Mouse (Mus musculus): ENCODE data around the gene Pdk3. TPM values are rescaled to one million over a fixed set of nuclear protein-coding genes. Genes with fewer than 3 reads are reported as not detected.

Gene Pdk3
- polyA plus RNA-seq, 1 experiment from 2014 or later = 87.2 TPM

DNA sequence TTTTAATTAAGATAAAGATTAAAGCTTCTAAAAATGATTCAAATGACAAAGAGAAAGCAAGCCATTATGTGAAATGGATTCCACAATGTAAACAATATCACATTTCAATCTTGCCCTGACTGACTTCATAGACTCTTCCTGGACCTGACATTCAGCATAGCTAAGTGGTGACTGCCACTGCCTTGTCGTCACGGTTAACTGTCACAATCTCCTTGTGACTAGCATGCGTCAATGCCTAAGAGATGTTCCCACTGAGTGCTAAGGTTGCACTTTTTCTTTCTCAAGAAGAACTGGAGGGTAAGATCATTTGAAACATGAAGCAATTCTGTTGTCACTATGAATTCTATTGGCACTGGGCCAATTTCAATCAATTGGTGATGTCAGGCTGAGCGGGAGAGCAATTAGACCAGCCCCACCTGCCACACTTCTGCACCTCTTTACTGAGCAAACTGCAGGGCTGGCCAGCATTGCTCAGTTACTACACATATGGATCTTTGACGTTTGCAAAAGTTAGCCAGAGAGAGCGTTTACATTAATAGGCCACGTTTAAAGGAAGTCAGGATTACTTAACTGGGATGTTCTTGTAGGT lies 75.0 kb downstream of the Pdk3 start:
- H3K4me1 ChIP-seq = peaks cover 4% of the 10 kb centered on the region; the same call in 1 of the 2 replicates
- DNase-seq (ENCODE audit: low spot score) = no peak
- whole genome bisulfite sequencing = 83% methylated on average over 7 of the region's 7 CpGs

DNA sequence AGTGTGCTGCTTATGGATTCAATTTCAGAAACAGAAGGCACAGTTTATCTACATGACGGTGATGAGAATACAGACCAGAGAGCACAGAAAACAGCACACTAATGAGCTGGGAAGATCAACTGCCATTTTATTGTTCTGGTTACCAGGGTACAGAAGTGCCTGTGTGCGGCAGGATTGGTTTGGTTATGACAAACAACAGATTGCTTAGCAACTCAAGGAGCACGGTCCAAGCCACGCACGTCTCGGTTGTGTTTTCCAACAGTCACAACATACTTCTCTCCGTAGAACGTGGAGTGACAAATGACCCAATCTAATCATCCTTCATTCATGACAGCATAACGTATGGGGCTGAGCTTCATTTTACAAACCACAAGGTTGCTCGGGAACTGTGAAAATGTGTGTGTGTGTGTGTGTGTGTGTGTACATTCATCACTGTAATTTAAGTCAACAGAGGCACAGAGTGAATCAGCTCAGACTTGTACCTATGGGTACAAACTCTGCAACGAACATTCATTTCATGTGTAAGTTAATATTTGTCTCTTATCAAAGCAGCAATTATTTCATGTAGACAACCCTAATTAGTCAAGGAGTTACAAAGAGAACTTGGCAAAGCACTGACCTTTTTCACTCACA lies 76.7 kb downstream of the Pdk3 start:
- H3K27ac ChIP-seq = no peak overlapping the region
- H3K4me3 ChIP-seq = no peak overlapping the region
- H3K27me3 ChIP-seq (ENCODE audit: low read depth, poor library complexity, severe bottlenecking) = peaks cover 37% of the 10 kb centered on the region
- no peaks in the 10 kb centered on the region for H3K9me3 ChIP-seq (replicated peaks)
- H3K4me1 ChIP-seq = peaks cover 7% of the 10 kb centered on the region; the same call in 1 of the 2 replicates
- no peak for DNase-seq (ENCODE audit: low spot score)
- 58% methylated on average over 11 of the region's 11 CpGs for WGBS
- no peaks in the 10 kb centered on the region for H3K36me3 ChIP-seq

More for the DNA sequence above, 75.0 kb downstream of the Pdk3 start:
- Histone ChIP-seq H3K9me3 (replicated peaks) (no peaks in the 10 kb centered on the region), H3K4me3 (no peak overlapping the region), H3K27ac (no peak overlapping the region), H3K36me3 (no peaks in the 10 kb centered on the region), H3K27me3 (ENCODE audit: low read depth, poor library complexity, severe bottlenecking) (peaks cover 49% of the 10 kb centered on the region)

DNA sequence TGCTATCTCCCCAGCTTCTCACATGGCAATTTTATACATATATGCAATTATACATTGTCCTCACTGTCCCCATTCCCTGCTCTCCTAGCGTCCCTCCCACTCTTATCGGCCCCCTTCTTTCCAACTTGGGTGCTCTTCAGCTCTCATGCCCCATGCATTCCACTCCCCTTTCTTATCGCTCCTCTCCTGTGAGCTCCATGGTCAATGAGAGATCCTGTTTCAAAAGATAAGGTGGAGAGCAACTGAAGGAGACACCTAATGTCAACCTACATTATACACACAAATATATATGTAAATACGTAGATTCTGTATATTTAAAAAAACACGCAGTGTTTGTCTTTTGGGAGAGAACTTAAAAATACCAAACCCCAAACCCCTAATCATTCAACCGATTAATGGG lies 81.4 kb downstream of the Pdk3 start:
- Histone ChIP-seq H3K4me3 (no peak overlapping the region), H3K27ac (no peak overlapping the region), H3K27me3 (ENCODE audit: low read depth, poor library complexity, severe bottlenecking) (peaks cover 43% of the 10 kb centered on the region), H3K9me3 (replicated peaks) (no peaks in the 10 kb centered on the region), H3K36me3 (no peaks in the 10 kb centered on the region), H3K4me1 (peaks cover 7% of the 10 kb centered on the region; the same call in 1 of the 2 replicates)
- 94% methylated on average over 6 of the region's 6 CpGs for WGBS
- no peak for DNase-seq (ENCODE audit: low spot score)

DNA sequence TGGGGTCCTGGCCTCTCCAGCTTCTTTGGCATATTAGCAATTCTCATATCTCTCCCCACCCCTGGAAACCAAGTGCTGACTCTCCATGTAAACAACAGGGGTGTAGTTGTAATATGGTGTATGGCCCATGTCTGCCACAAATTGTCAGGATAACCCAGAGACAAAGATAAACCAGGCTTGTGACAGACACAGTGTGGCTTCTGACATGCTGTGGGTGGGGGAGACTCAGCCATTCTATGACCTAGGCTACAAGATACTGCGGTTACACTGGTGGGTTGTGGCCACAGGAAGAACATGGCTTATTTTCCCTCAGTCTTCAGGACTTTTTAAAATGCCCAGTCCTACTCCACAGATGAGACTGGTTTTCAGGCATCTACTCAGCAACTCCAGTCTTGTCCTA lies 82.8 kb downstream of the Pdk3 start:
- DNase-seq (ENCODE audit: low spot score) = no peak
- Histone ChIP-seq H3K27ac (no peak overlapping the region), H3K36me3 (no peaks in the 10 kb centered on the region), H3K4me1 (0 out of 2 replicates have a peak, but pooled peaks cover 3% of the 10 kb centered on the region), H3K27me3 (ENCODE audit: low read depth, poor library complexity, severe bottlenecking) (peaks cover 49% of the 10 kb centered on the region), H3K9me3 (replicated peaks) (no peaks in the 10 kb centered on the region), H3K4me3 (no peak overlapping the region)
- WGBS = 100% methylated on average over 1 of the region's 1 CpGs

DNA sequence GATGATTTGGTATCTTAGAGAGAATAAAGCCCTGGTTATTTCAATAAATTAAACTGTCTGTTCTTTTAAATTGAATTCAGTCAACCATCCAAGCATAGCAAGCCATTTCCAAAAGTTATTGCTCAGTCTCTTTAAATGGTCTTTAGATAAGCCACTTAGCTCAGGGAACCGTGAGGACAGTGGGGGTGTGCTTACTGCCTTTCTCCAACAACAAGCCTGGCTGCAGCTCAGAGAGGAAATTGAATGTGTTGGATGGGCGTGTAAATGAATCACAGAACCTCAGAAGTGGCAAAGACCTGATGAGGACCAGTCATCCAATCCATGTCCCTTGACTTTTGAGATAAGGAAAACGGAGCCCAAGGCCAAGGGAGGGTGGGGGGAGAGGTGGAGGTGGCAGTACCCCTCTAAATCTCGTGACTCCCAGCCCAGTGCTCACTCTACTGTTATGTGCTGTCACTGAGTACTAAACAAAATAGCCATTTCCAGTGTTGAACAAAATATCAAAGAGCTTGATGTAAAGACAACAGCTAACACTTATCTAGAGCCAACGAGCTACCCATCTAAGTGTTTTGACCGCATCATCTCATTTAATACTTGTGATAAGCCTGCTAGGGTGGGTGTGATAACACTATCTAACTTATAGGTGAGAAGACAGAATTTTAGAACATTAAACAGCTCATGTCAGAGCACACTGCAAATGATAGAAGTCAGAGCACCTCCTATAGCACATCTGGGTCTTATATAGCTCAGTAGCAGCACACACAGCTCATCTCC lies 98.8 kb downstream of the Pdk3 start:
- Histone ChIP-seq H3K36me3 (no peaks in the 10 kb centered on the region), H3K4me1 (no peaks in the 10 kb centered on the region), H3K4me3 (no peak overlapping the region), H3K27ac (no peak overlapping the region), H3K9me3 (replicated peaks) (no peaks in the 10 kb centered on the region), H3K27me3 (ENCODE audit: low read depth, poor library complexity, severe bottlenecking) (peaks cover 10% of the 10 kb centered on the region; the same call in 1 of the 2 replicates)
- no peak for DNase-seq (ENCODE audit: low spot score)
- 67% methylated on average over 6 of the region's 6 CpGs for WGBS

DNA sequence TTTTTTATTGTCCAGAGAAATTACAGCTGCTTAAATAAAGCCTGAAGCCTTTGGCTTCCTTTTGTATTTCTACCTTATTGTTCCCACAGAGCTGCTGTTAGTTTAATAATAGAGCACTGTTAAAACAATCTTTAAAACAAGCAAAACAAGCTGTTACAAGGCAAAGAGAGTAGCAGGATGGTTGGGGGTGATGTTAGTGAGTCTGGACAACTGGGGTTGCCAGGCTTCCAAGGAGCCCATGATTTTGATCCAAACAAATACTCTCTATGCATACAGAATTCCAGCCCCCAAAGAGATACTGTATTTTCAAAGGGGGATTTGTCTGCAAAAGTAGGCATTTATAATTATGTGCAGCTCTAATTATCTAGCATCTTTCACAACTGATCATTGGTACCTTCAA lies 99.6 kb downstream of the Pdk3 start:
- no peaks in the 10 kb centered on the region for H3K36me3 ChIP-seq
- H3K4me3 ChIP-seq = no peak overlapping the region
- H3K4me1 ChIP-seq = no peaks in the 10 kb centered on the region
- no peak for DNase-seq (ENCODE audit: low spot score)
- no peak overlapping the region for H3K27ac ChIP-seq
- H3K27me3 ChIP-seq (ENCODE audit: low read depth, poor library complexity, severe bottlenecking) = peaks cover 7% of the 10 kb centered on the region; the same call in 1 of the 2 replicates
- no peaks in the 10 kb centered on the region for H3K9me3 ChIP-seq (replicated peaks)

DNA sequence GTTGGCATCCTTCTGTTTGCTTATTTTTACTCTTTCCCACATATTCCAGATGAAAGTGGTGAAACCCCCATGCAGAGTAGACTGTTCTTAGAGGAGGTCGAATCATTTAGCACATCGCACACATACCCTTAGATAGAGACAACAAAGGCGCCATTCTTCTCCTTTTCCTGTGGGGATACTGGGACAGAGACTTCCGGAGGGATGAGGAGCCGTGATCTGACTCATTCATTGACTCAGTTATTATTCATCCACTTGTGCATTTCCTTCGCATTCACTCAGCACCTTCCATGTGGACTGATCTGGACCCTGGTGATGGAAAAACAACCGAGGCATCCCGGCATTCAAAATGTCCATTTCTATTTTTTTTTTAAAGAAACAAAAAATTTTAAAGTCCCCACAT lies 101.1 kb downstream of the Pdk3 start:
- H3K27ac ChIP-seq = no peak overlapping the region
- 91% methylated on average over 8 of the region's 8 CpGs for WGBS
- DNase-seq (ENCODE audit: low spot score) = no peak
- no peak overlapping the region for H3K4me3 ChIP-seq
- no peaks in the 10 kb centered on the region for H3K9me3 ChIP-seq (replicated peaks)
- H3K27me3 ChIP-seq (ENCODE audit: low read depth, poor library complexity, severe bottlenecking) = peaks cover 7% of the 10 kb centered on the region; the same call in 1 of the 2 replicates
- H3K36me3 ChIP-seq = no peaks in the 10 kb centered on the region
- no peaks in the 10 kb centered on the region for H3K4me1 ChIP-seq

DNA sequence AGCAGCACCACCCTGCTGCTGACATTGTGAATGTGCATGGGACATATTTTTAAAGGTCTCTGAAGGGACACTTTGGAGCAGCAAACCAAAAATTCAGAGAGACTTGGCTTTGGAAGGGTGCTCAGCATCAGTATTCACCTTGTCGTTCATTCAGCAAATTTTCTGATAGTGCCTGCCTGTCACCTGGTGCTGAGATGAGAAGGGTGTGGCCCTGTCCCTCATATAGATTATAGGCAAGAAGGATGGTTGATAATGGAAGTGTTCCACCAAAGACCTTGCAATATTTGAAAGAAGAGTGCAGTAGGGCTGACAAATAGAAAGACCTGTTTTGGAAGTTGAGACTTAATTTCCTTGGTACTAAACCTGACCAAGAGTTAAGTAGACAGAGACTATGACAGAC lies 102.5 kb downstream of the Pdk3 start:
- H3K4me3 ChIP-seq = no peak overlapping the region
- H3K4me1 ChIP-seq = no peaks in the 10 kb centered on the region
- peaks cover 7% of the 10 kb centered on the region; the same call in 1 of the 2 replicates for H3K27me3 ChIP-seq (ENCODE audit: low read depth, poor library complexity, severe bottlenecking)
- no peaks in the 10 kb centered on the region for H3K36me3 ChIP-seq
- no peaks in the 10 kb centered on the region for H3K9me3 ChIP-seq (replicated peaks)
- WGBS = 83% methylated on average over 1 of the region's 1 CpGs
- DNase-seq (ENCODE audit: low spot score) = no peak
- no peak overlapping the region for H3K27ac ChIP-seq

Other genes starting within 250 kb of the Pdk3 start
- 33.3 and 41.2 TPM in 2 replicates for gene Pola1, start 200.0 kb downstream of the Pdk3 start, polyA plus RNA-seq (2016; fragmentation: Nextera tagmentation; extraction: Ambion mirVana)
- gene Pcyt1b, start 177.3 kb downstream of the Pdk3 start, polyA plus RNA-seq (2016; fragmentation: Nextera tagmentation; extraction: Ambion mirVana) = 2.5 and 4.8 TPM in 2 replicates
- gene AU015836, start 136.5 kb upstream of the Pdk3 start, polyA plus RNA-seq (2016; fragmentation: Nextera tagmentation; extraction: Ambion mirVana) = not detected in 2 replicates